Mouse (Mus musculus): ENCODE measurements around the gene Rnd1. TPM values are rescaled to one million over a fixed set of nuclear protein-coding genes. Genes with fewer than 3 reads are reported as not detected.
A peak's percentile ranks its signal among the peaks of the same experiment; 100 is the strongest.

Gene Rnd1
- polyA plus RNA-seq, 1 experiment from 2014 or later, result 12.7 TPM

DNA sequence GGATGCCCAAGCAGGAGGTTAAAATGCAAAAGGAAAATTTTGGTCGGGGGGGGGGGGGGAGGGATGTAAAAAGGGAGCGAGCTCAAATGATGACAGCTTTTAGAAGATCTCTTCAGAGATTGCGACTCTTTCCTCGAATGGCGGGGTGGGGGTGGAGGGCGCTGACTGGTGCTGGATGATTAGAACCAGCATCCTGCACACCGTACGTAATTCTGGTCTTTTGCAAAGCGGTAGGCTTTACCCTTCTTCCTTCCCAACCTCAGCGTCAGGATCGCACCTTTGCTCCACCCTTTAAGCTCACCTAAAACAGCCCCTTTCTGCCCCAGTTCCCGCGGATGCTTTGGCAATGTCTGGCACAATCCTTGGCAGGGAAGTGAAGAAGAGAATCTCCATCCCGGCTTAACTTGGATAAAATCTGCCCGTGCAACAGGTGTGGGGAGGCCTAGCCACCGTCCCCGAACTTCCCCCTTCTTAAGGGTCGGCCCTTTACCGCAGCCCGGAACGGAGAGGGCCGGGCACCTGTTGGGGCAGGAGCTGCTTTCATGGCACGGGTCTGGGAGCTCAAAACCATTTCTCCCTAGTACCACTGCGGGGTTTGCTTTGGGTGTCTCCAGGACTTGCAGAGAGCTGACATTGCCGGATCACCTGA, 43.3 kb downstream of the Rnd1 start:
- H3K9me3 ChIP-seq, result no peaks in the 10 kb centered on the region
- ATAC-seq, result no peak; the same call in 1 of the 2 replicates

DNA sequence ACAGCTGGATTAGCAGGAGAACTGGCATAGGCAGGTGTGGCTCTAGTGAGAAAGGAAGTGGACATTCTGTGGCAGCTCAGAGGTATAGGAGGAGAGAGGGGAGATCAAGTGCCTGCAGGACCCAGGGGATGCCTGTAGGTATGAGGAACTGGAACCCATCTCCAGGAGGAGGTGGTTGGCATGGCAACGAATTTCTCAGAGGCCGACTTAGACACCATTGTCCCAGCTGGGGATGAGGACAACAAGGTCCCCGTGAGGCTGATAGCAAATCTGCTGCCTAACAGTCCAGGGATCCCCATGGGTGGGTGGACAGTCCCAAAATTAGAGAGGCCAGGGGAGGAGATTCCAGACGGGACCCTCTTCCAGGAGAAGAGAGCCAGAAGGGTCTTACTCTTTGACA, 44.3 kb downstream of the Rnd1 start:
- Histone ChIP-seq H3K4me1 (replicated peaks) (peaks cover 85% of the 10 kb centered on the region), H3K9ac (replicated peaks) (peak overlapping the region; percentile 96), H3K27me3 (peaks cover 17% of the 10 kb centered on the region), H3K4me3 (replicated peaks) (peak overlapping the region; percentile 78), H3K9me3 (no peaks in the 10 kb centered on the region), H3K4me2 (replicated peaks) (peak overlapping the region; percentile 93), H3K27ac (peak overlapping the region; percentile 99), H3K36me3 (peaks cover 6% of the 10 kb centered on the region; the same call in 1 of the 2 replicates)
- no peak; the same call in 1 of the 2 replicates for ATAC-seq
- WGBS, result 1% methylated on average over 4 of the region's 4 CpGs

More for the DNA sequence above, 43.3 kb downstream of the Rnd1 start:
- Histone ChIP-seq H3K27me3 (peaks cover 17% of the 10 kb centered on the region), H3K4me3 (replicated peaks) (peak overlapping the region; percentile 78), H3K36me3 (peaks cover 6% of the 10 kb centered on the region; the same call in 1 of the 2 replicates), H3K4me1 (replicated peaks) (peaks cover 77% of the 10 kb centered on the region), H3K27ac (peak overlapping the region; percentile 99), H3K9ac (replicated peaks) (peak overlapping the region; percentile 96), H3K4me2 (replicated peaks) (peak overlapping the region; percentile 93)
- under 1% methylated on average over 25 of the region's 25 CpGs for WGBS

DNA sequence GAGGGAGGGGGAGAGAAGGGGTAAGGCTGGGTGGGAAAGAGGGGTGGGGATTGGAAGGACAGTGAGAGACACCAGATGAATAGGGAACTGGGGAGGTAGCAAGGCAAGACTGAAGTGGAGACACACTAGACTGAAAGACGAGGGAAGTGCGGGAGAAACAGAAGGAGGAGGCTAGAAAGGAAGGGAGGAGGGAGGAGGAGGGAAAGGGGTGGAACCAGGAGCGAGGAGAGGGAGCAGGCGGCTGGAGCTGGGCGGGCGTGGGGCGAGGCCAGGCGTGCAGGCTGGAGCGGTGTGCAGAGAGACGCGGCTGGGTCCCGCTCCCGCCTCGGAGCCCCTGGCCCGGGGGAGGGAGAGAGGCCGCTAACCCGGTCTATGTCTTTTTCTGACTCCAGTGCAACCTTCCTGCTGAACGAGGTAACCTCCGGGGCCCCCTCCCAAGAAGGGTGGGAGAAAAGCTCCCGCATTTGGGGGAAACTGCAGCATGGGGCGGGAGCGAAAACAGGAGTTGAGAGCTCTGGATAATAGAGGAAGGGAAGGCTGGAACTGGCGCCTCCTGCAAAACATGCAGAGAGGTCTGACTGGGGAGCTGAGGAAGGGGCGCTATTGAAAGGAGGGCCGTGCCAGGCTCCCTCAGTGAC, 45.0 kb downstream of the Rnd1 start:
- peaks cover 78% of the 10 kb centered on the region for H3K4me1 ChIP-seq (replicated peaks)
- WGBS, result under 1% methylated on average over 25 of the region's 25 CpGs

DNA sequence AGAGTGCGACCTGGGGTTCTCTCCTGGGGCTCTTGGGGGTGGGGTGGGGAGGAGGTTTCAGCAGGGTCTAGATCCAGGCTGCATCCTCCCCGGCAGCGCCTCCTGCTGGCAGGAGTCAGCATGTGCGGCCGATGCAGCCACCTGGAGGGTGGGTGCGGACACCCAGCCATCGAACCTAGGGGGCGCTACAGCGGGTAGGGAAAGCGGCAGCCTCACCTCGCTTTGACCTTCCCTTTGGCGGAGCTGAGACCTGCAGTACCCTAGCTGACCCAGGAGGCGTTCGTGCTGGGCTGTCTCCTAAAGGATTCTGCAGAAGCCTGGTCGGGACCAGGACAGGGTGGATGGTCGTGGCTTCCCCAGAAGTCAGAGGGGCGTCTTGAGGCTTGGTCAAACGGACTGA, 45.8 kb downstream of the Rnd1 start:
- H3K27me3 ChIP-seq, result peaks cover 17% of the 10 kb centered on the region
- H3K4me3 ChIP-seq (replicated peaks), result peak overlapping the region; percentile 78
- ATAC-seq, result peak; percentile 10; the same call in 1 of the 2 replicates
- peaks cover 70% of the 10 kb centered on the region for H3K4me1 ChIP-seq (replicated peaks)
- peak overlapping the region; percentile 96 for H3K9ac ChIP-seq (replicated peaks)
- no peaks in the 10 kb centered on the region for H3K36me3 ChIP-seq
- H3K4me2 ChIP-seq (replicated peaks), result peak overlapping the region; percentile 93
- under 1% methylated on average over 18 of the region's 18 CpGs for WGBS
- H3K9me3 ChIP-seq, result no peaks in the 10 kb centered on the region
- H3K27ac ChIP-seq, result peak overlapping the region; percentile 99

More for the DNA sequence above, 45.0 kb downstream of the Rnd1 start:
- peak overlapping the region; percentile 96 for H3K9ac ChIP-seq (replicated peaks)
- peaks cover 3% of the 10 kb centered on the region; the same call in 1 of the 2 replicates for H3K36me3 ChIP-seq
- H3K27me3 ChIP-seq, result peaks cover 17% of the 10 kb centered on the region
- H3K4me3 ChIP-seq (replicated peaks), result peak overlapping the region; percentile 78
- H3K4me2 ChIP-seq (replicated peaks), result peak overlapping the region; percentile 93
- H3K27ac ChIP-seq, result peak overlapping the region; percentile 99
- peak; percentile 47 for ATAC-seq
- H3K9me3 ChIP-seq, result no peaks in the 10 kb centered on the region

DNA sequence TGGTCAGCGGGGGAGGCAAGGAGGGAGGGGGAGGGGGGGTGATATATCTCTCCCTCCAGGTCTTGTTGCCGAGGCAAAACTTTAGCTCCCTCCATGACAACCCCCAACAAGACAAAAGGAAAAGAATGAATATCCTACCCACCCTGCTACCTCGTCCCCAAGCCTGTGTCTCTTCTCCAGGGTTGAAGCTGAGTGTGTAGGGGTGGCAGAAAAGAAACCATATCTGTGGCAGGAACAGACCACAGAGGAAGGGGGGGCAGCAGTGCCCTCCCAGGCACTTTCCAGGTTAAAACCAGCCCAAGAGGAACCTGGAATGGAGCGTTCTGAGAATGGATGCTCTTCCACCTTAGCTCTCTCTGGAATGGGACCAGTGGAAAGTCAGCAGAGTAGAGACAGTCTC, 46.7 kb downstream of the Rnd1 start, which contains the start of gene Cacnb3:
Gene Cacnb3, plus strand, starts transcription at position 301 of the 400 bp plus-strand sequence.
- H3K9ac ChIP-seq (replicated peaks), result peak within 1 kb of the TSS; percentile 96; the same call in 1 of the 2 replicates
- H3K36me3 ChIP-seq, result no peaks in the 10 kb centered on the region
- H3K4me3 ChIP-seq (replicated peaks), result peak within 1 kb of the TSS; percentile 78
- WGBS, result 41% methylated on average over 4 of the region's 4 CpGs
- H3K9me3 ChIP-seq, result no peaks in the 10 kb centered on the region
- peak within 1 kb of the TSS; percentile 93 for H3K4me2 ChIP-seq (replicated peaks)
- peak within 1 kb of the TSS; percentile 99 for H3K27ac ChIP-seq
- ATAC-seq, result no peak
- peaks cover 17% of the 10 kb centered on the region for H3K27me3 ChIP-seq
- peaks cover 67% of the 10 kb centered on the region for H3K4me1 ChIP-seq (replicated peaks)

DNA sequence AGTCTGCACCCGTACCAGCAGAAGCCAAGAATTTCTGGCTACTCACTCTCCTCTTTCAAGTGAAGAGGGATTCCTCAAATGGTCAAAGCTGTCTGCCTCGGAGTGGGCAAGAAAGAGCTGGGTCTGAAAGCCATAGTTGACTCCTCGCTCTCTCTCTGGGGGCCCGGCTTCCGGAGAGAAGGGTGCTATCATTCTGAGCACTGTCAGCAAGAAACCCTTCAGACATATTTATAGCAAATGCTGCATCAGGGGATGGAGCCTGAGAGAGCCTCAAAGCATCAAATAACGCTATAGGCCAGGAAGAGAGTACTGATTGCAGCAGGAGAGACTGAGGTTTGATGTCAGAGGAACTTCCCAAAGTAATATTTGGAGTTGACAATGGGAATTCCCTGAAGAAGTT, 47.8 kb downstream of the Rnd1 start:
- H3K4me2 ChIP-seq (replicated peaks), result no peak overlapping the region
- H3K27me3 ChIP-seq, result peaks cover 17% of the 10 kb centered on the region
- no peaks in the 10 kb centered on the region for H3K9me3 ChIP-seq
- H3K4me1 ChIP-seq (replicated peaks), result peaks cover 63% of the 10 kb centered on the region
- WGBS, result 56% methylated on average over 6 of the region's 6 CpGs
- no peaks in the 10 kb centered on the region for H3K36me3 ChIP-seq
- no peak for ATAC-seq
- H3K9ac ChIP-seq (replicated peaks), result no peak overlapping the region
- peak overlapping the region; percentile 36; the same call in 1 of the 2 replicates for H3K27ac ChIP-seq
- H3K4me3 ChIP-seq (replicated peaks), result no peak overlapping the region

DNA sequence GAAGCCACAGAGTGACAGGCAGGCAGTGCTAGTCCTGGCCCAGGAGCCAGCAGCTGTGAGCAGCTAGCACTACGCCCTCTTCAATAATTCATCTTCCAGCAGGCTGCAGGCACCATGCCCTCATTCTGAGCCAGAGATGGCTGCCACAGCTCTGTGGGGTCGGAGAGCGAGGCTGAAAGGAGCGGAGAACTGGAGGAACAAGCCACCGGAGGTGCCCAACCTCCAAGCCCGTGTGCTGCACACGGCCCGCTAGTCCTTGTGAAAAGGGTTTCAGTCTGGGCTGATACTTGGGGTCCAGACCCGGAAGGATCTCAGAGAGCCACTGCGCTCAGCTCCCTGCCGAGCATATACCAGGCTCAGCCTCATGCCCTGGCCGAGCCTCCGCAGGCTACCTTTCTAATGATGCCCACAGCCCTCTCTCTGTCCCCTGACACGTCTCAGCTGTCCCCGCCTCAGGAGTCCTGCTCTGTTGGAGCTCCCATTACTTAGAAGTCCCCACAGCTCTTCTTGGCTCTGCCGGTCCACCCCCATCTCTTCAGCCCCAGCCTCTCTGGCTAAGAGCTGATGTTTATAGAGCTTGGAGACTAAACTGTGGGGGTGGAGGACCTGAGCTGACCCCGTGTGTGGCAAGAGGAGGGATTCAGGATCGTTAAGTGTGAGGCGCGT, 48.5 kb downstream of the Rnd1 start:
- Histone ChIP-seq H3K36me3 (no peaks in the 10 kb centered on the region), H3K27ac (peak overlapping the region; percentile 79), H3K9ac (replicated peaks) (peak overlapping the region; percentile 59), H3K4me2 (replicated peaks) (peak overlapping the region; percentile 49), H3K4me1 (replicated peaks) (peaks cover 58% of the 10 kb centered on the region), H3K27me3 (peaks cover 17% of the 10 kb centered on the region), H3K9me3 (no peaks in the 10 kb centered on the region), H3K4me3 (replicated peaks) (peak overlapping the region; percentile 22)
- WGBS, result 8% methylated on average over 20 of the region's 20 CpGs
- ATAC-seq, result peak; percentile 35; the same call in 1 of the 2 replicates

DNA sequence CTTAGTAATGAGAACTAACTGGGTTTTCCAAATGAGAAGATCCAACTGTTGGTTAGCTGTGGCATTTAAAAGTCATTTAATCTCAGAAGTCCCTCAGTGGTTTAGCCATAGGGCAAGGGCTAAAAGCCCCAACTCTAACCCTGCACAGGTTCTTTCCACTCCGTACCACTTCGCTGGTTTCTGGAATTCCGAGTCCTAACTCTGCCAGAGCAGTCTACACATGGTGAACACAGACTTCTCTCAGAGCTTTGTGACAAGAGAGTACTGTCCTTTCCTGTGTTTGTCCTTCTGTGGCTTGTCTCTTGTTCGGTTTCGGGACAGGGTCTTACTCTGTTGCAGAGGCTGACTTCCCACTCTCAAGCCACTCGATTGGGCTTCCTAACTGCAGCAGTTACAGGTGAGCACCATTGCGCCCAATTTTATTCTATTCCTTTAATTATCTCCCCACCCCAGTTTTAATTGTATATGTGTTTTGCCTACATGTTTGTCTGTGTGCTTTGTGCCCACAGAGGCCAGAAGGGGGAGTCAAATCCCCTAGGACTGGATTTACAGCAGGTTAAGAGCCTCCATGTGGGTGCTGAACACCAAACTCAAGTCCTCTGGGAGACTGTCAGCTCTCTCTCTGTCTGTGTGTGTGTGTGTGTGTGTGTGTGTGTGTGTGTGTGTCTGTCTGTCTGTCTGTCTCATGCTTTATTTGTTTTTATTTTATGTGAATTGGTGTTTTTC, 50.6 kb downstream of the Rnd1 start:
- H3K36me3 ChIP-seq, result no peaks in the 10 kb centered on the region
- 70% methylated on average over 7 of the region's 7 CpGs for WGBS
- H3K27ac ChIP-seq, result no peak overlapping the region
- no peak for ATAC-seq
- H3K9ac ChIP-seq (replicated peaks), result no peak overlapping the region
- H3K4me2 ChIP-seq (replicated peaks), result no peak overlapping the region
- H3K4me1 ChIP-seq (replicated peaks), result peaks cover 45% of the 10 kb centered on the region
- no peak overlapping the region for H3K4me3 ChIP-seq (replicated peaks)
- peaks cover 19% of the 10 kb centered on the region for H3K27me3 ChIP-seq
- no peaks in the 10 kb centered on the region for H3K9me3 ChIP-seq

DNA sequence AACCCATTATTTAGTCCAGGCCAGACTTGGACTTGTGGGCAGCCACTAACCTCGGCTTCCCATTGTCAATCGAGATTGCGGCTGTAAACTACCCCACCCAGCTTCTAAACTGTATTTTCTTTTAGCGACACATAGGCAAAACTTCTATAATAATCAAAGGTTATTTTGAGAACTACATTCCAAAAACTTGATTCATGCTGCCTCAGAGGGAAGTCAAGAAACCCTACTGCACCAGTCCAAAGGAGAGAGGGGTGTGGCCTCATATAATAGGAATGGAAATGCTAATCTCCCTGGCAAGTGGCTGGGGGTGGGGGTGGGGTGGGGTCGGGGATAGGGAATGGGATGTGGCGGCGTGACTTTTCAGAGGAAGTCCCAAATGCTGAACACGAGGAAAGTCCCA, 51.2 kb downstream of the Rnd1 start:
- WGBS, result 15% methylated on average over 8 of the region's 8 CpGs
- Histone ChIP-seq H3K9me3 (no peaks in the 10 kb centered on the region), H3K27ac (no peak overlapping the region), H3K27me3 (peaks cover 16% of the 10 kb centered on the region), H3K4me2 (replicated peaks) (no peak overlapping the region), H3K4me3 (replicated peaks) (no peak overlapping the region), H3K4me1 (replicated peaks) (peaks cover 39% of the 10 kb centered on the region), H3K9ac (replicated peaks) (no peak overlapping the region), H3K36me3 (no peaks in the 10 kb centered on the region)
- no peak for ATAC-seq

DNA sequence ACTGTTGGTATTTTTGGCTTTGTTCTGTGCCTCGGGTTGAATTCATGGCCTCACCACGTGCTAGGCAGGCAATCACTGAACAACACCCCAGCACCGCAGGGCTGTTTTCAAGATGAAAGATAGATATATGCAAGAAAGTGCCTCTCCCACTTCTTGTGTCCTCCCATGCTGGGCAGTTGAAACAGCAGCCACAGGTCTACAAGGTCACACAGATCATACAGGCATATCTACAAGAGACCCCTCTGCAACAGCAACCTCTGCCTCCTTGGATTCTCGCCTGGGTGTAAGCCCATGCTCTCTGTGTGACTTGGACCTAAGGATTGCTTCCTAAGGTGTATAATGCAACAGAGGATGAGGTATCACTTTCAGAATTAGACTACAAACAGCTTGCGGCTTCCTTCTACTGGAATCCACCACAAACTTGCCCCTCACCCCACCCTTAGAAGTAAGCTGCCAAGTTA, 53.9 kb downstream of the Rnd1 start:
- H3K4me2 ChIP-seq (replicated peaks), result no peak overlapping the region
- no peak overlapping the region for H3K27ac ChIP-seq
- WGBS, result 62% methylated on average over 5 of the region's 5 CpGs
- H3K9ac ChIP-seq (replicated peaks), result no peak overlapping the region
- H3K36me3 ChIP-seq, result no peaks in the 10 kb centered on the region
- ATAC-seq, result no peak
- no peak overlapping the region for H3K4me3 ChIP-seq (replicated peaks)
- H3K27me3 ChIP-seq, result 0 out of 2 replicates have a peak, but pooled peaks cover 3% of the 10 kb centered on the region
- peaks cover 18% of the 10 kb centered on the region for H3K4me1 ChIP-seq (replicated peaks)
- H3K9me3 ChIP-seq, result no peaks in the 10 kb centered on the region

DNA sequence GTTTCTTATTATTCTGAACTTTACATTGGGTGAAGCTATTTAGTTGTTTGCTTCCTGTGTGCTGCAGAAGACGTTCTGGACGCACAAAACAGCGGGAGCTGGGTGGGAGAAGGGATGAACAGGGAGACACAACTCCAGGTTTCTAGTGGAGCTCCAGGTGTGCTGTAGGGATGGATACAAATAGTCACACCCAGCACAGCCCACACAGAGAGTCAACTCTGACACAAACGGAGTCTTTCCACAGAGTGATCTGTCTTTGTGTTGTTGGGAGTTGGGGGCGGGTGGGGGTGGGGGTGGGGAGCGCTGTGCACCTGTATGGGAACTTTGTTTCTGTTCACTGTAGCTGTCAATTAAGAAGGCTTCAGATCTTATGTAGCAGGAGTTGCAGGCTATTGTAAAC, 54.5 kb downstream of the Rnd1 start:
- WGBS, result 19% methylated on average over 6 of the region's 6 CpGs
- no peak for ATAC-seq
- H3K36me3 ChIP-seq, result no peaks in the 10 kb centered on the region

More for the DNA sequence above, 54.5 kb downstream of the Rnd1 start:
- H3K4me2 ChIP-seq (replicated peaks), result no peak overlapping the region
- H3K27ac ChIP-seq, result no peak overlapping the region
- H3K9ac ChIP-seq (replicated peaks), result no peak overlapping the region
- H3K4me1 ChIP-seq (replicated peaks), result peaks cover 13% of the 10 kb centered on the region
- H3K9me3 ChIP-seq, result no peaks in the 10 kb centered on the region
- H3K27me3 ChIP-seq, result 0 out of 2 replicates have a peak, but pooled peaks cover 3% of the 10 kb centered on the region
- H3K4me3 ChIP-seq (replicated peaks), result no peak overlapping the region
